Comparison of ENCODE assay signal across 1 mouse cellular context in the genomic region with DNA sequence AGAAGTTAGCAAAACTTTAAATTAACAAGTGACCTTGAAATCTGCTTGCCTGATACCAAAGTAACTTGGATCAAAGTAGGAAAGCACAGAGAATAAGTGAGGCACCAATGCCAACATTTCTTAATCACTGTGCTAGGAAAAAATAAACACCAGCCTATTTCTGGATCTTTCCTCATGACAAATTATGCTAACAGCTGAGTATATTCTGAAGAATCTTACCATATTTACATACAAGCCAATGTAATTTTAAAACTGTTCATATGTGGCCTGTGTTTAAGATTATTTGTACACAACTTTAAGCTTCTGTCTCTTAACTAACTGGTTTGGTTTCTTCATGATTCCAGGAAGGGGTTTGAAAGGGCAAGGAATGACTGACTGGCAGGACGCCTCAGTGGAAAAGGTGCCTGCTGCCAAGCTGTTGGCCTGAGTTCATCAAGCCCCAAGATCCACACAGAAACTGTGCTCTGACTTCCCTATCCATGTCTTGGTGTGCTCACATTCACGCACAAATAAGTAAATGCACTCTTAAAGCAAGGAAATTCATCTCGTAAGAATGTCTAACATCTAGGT.
TF ChIP-seq lines count a peak whose summit lies in the region.

No protein-coding gene starts in this region.

TF ChIP-seq in MEL, 35 proteins besides CTCF, POLR2A, EP300 and RAD21:
- TF ChIP-seq MEF2A (IDR thresholded peaks at IDR 0.05; ENCODE audit: extremely low read depth, insufficient replicate concordance, low read depth, low read length, poor library complexity, severe bottlenecking) (no peak), BHLHE40 (IDR thresholded peaks at IDR 0.05; ENCODE audit: borderline replicate concordance, low read depth, low read length) (no peak), ZKSCAN1 (IDR thresholded peaks at IDR 0.05; ENCODE audit: low read depth, low read length) (no peak), GATA1 (IDR thresholded peaks at IDR 0.05; ENCODE audit: low read depth, low read length) (no peak)
